Mouse (Mus musculus) heart, embryonic 12.5 days (tissue): ENCODE measurements around the gene Tsr3. TPM values are rescaled to one million over a fixed set of nuclear protein-coding genes. Genes with fewer than 3 reads are reported as not detected.

Source experiments
- ATAC-seq: fragments of 200-750 bp; cut with Nextera tagmentation; 2 replicates; pipeline ENCODE4 v1.8.0; 2017; ENCODE audit warnings: moderate TSS enrichment, moderate library complexity; ENCODE audit not compliant: insufficient number of reproducible peaks, low FRiP score
- H3K27ac ChIP-seq: fragments of 300-500 bp; sonication (generic); 2 replicates; pipeline ENCODE4 v1.5.1; 2016; ENCODE audit warnings: mild to moderate bottlenecking, moderate library complexity; ENCODE audit not compliant: poor library complexity, severe bottlenecking
- H3K27me3 ChIP-seq: fragments of 300-500 bp; sonication (generic); replicated peaks from 2 replicates; pipeline ENCODE4 v1.6.1; 2016; ENCODE audit warnings: mild to moderate bottlenecking, moderate library complexity
- H3K36me3 ChIP-seq: fragments of 300-500 bp; sonication (generic); 2 replicates; pipeline ENCODE4 v1.6.1; 2016; ENCODE audit warnings: mild to moderate bottlenecking, moderate library complexity
- H3K4me1 ChIP-seq: fragments of 300-500 bp; sonication (generic); replicated peaks from 2 replicates; pipeline ENCODE4 v1.6.1; 2016; ENCODE audit warnings: mild to moderate bottlenecking
- H3K4me2 ChIP-seq: fragments of 300-500 bp; sonication (generic); 2 replicates; pipeline ENCODE4 v1.6.1; 2016; ENCODE audit warnings: mild to moderate bottlenecking, moderate library complexity
- H3K4me3 ChIP-seq: fragments of 300-500 bp; sonication (generic); 2 replicates; pipeline ENCODE4 v1.5.1; 2016; ENCODE audit warnings: mild to moderate bottlenecking
- H3K9ac ChIP-seq: fragments of 300-500 bp; sonication (generic); 2 replicates; pipeline ENCODE4 v1.6.1; 2016; ENCODE audit warnings: mild to moderate bottlenecking, moderate library complexity
- H3K9me3 ChIP-seq: fragments of 300-500 bp; sonication (generic); replicated peaks from 2 replicates; pipeline ENCODE4 v1.6.1; 2016; ENCODE audit warnings: mild to moderate bottlenecking, moderate library complexity
- WGBS: fragments of 180-500 bp; shearing (Covaris S2); methylation state at CpG from one replicate; pipeline ENCODE4 v1.1.7; 2016; 5-methylcytosine and 5-hydroxymethylcytosine counted together
- polyA plus RNA-seq: library from polyadenylated mRNA; unstranded; fragments of >200 nt; fragmentation: Nextera tagmentation; extraction: Ambion mirVana; gene quantifications from 2 replicates; pipeline ENCODE4 v1.2.1, GENCODE M21; 2016

Gene Tsr3
- polyA plus RNA-seq, 1 experiment from 2014 or later = 34.1 TPM

DNA sequence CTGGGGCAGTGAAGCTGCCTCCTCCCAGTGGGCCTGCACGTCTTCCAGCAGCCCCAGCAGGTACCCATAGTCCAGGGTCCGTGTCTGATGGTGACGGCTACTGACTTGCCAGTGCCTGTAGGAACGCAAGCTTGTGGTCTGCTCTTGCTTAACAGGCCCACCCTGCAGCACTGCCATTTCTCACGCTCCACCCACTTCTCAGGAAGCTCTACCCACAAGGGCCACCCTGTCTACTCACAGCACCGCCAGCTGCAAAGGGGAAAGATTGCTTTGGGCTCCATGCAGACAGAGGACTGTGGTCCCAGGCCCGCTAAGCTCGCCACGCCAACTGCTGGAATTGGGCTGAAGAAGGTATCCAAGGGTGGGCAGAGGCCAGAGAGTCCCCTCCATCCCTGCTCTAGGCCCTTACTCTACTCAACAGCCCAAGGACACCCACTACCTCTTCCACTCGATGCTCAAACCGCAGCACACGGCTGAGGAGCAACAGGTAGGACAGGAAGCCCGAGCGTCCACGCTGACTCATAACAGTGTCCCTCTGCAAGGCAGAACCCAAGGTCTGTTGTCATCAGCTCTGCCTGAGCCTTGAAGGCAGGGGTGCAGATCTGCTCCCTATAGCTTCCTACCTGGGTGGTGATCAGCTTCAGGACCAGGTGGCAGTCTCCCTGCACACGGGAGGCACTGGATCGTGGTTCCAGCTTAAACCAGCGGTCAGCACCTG, 8.2 kb downstream of the Tsr3 start:
- WGBS = 74% methylated on average over 18 of the region's 18 CpGs

DNA sequence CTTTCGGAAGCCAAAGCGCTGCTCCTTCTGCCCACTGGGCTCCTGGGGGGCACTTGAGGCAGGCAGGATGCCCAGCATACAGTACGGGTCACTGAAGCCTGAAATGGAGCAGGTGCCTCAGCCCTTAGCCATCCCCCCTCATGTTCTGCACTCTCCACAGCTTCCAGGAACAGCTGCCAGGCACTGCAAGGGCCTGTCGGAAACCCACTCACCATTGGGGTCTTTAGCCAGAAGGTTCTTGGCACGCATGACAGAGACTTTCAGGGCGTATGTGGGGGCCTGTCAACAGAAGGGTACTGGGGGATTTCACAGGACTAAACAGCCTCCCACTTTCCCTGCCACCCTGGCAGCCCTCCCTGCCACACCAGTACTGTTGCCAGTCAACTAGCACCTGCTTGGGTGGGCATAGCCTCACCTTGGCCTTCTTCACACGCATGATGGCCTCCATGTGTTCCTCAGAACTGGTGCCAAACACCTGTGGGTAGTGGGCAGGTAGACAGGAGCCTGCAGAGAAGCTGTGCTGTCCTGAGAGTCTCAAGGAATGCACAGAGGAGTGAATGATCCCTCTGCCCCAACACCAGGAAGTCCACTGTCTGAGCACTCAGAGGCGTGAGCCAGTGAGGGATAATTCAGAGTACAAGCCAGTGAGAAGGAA, 10.3 kb downstream of the Tsr3 start:
- H3K27me3 ChIP-seq = peaks cover 78% of the 10 kb centered on the region
- no peaks in the 10 kb centered on the region for H3K36me3 ChIP-seq
- H3K9ac ChIP-seq = no peak overlapping the region

More for the DNA sequence above, 8.2 kb downstream of the Tsr3 start:
- H3K9ac ChIP-seq = no peak overlapping the region; the same call in 1 of the 2 replicates
- no peak overlapping the region for H3K4me3 ChIP-seq
- no peak for ATAC-seq
- no peaks in the 10 kb centered on the region for H3K9me3 ChIP-seq
- no peak overlapping the region for H3K27ac ChIP-seq
- H3K4me1 ChIP-seq = no peaks in the 10 kb centered on the region
- peaks cover 19% of the 10 kb centered on the region for H3K36me3 ChIP-seq
- peaks cover 57% of the 10 kb centered on the region for H3K27me3 ChIP-seq
- no peak overlapping the region for H3K4me2 ChIP-seq

DNA sequence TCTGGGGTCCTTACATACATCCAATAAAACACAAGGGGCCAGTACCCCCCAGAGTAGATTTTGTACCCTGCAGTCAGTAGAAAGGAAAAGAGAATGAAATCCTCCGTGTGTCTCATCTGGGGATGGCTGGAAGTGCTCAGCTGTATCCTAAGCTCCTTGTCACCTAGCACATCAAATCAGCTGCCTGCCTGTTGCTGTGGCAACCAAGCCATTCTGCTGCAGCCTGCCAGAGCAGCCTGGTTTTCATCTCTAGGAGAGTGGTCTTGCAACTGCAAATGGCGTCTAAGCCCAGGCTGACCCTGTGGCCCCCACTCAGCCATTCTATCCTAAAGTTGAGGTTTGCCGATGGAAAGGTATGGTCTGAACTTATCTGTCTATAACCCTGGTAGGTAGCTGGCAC, 12.7 kb downstream of the Tsr3 start:
- 43% methylated on average over 3 of the region's 3 CpGs for WGBS
- H3K27me3 ChIP-seq = peaks cover 89% of the 10 kb centered on the region
- ATAC-seq = no peak

More for the DNA sequence above, 10.3 kb downstream of the Tsr3 start:
- Histone ChIP-seq H3K4me1 (no peaks in the 10 kb centered on the region), H3K4me3 (no peak overlapping the region), H3K27ac (no peak overlapping the region), H3K4me2 (no peak overlapping the region), H3K9me3 (no peaks in the 10 kb centered on the region)
- 74% methylated on average over 8 of the region's 8 CpGs for WGBS
- no peak for ATAC-seq

DNA sequence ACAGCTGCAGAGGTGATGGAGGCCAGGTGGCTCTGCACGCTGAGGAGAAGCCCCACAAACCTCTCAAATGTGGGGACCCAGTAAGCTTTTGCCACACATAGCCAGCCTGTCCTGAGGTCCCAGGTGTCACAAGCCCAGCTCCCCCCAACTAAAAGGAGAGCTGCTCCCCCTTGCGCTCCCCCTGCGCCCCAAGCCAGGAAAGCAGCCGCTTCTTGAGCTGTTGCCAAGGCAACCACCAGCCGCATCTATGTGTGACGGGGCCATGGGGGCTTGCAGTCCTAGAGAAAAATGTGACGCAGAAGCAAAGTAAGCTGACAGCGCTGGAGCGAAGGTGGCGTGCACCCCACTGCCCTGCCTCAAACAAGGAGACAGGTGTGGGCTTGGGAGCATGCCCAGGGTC, 13.8 kb downstream of the Tsr3 start:
- Histone ChIP-seq H3K27me3 (peaks cover 78% of the 10 kb centered on the region), H3K4me1 (peaks cover 12% of the 10 kb centered on the region), H3K4me3 (no peak overlapping the region), H3K27ac (no peak overlapping the region), H3K36me3 (peaks cover 6% of the 10 kb centered on the region), H3K4me2 (no peak overlapping the region), H3K9ac (no peak overlapping the region), H3K9me3 (no peaks in the 10 kb centered on the region)
- WGBS = 38% methylated on average over 10 of the region's 10 CpGs
- ATAC-seq = no peak

More for the DNA sequence above, 12.7 kb downstream of the Tsr3 start:
- H3K4me2 ChIP-seq = no peak overlapping the region
- peaks cover 3% of the 10 kb centered on the region; the same call in 1 of the 2 replicates for H3K36me3 ChIP-seq
- H3K27ac ChIP-seq = no peak overlapping the region
- H3K9ac ChIP-seq = no peak overlapping the region
- H3K9me3 ChIP-seq = no peaks in the 10 kb centered on the region
- H3K4me1 ChIP-seq = peaks cover 12% of the 10 kb centered on the region
- no peak overlapping the region for H3K4me3 ChIP-seq

DNA sequence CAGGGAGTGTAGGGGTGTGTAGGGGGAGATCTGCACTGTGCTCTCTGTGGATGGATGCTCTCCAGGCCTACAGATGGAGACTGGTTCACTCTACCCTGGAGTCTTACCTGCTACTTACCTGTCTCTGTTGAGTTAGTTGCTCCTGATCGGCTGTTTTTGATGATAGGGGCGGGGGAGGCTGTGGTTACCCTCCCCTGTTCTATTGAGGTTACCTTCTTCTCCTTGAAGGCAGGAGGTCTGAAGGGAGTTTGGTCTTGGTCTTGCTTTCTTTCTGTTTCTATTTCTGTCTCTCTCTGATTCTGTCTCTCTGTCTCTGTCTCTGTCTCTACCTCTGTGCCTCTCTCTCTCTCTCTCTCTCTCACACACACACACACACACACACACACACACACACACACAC, 15.1 kb downstream of the Tsr3 start:
- no peak for ATAC-seq
- Histone ChIP-seq H3K4me2 (no peak overlapping the region), H3K9me3 (no peaks in the 10 kb centered on the region), H3K4me1 (peaks cover 12% of the 10 kb centered on the region), H3K9ac (no peak overlapping the region), H3K27me3 (peaks cover 71% of the 10 kb centered on the region), H3K36me3 (peaks cover 18% of the 10 kb centered on the region), H3K27ac (no peak overlapping the region), H3K4me3 (no peak overlapping the region)
- 55% methylated on average over 2 of the region's 2 CpGs for WGBS

DNA sequence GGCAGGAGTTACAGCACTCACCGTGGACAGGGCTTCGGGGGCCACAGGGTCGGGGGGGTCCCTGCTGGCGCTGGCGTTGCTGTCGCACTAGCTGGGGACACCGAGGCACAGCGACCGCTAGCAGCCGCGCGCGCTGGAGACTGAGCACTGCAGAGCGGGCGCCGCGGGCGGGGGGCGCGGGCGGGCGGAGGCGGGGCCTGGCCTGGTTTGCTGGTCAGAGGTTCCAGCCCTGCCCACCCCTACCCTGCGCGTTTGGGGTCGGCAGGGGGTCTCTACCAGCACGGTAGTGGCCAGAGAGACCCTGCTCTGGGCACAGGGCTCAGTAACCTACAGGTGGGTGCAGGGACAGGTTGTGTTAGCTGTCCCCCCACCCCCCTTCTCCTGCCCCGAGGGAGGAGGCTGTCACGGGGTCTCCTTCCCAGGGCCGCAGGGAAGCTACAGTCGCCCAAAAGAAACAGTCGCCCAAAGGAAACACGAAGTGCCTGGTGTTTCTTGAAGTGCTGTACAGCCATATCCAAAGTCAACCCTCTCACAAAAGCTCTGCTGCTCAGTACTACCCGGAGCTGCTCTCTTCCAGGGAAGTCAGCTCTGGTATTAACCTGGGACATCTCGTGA, 16.3 kb downstream of the Tsr3 start, which contains the start of gene Baiap3:
TSS of gene Baiap3 (minus strand) at position 225 of the 615 bp plus-strand sequence.
- Histone ChIP-seq H3K27ac (no peak within 1 kb of the TSS), H3K4me2 (peak within 1 kb of the TSS; percentile 70), H3K9ac (peak within 1 kb of the TSS; percentile 49), H3K4me3 (peak within 1 kb of the TSS; percentile 41), H3K27me3 (peaks cover 61% of the 10 kb centered on the region), H3K4me1 (peaks cover 12% of the 10 kb centered on the region), H3K9me3 (no peaks in the 10 kb centered on the region), H3K36me3 (peaks cover 23% of the 10 kb centered on the region)
- ATAC-seq = peak; percentile 52; the same call in 1 of the 2 replicates
- 3% methylated on average over 28 of the region's 35 CpGs for WGBS

DNA sequence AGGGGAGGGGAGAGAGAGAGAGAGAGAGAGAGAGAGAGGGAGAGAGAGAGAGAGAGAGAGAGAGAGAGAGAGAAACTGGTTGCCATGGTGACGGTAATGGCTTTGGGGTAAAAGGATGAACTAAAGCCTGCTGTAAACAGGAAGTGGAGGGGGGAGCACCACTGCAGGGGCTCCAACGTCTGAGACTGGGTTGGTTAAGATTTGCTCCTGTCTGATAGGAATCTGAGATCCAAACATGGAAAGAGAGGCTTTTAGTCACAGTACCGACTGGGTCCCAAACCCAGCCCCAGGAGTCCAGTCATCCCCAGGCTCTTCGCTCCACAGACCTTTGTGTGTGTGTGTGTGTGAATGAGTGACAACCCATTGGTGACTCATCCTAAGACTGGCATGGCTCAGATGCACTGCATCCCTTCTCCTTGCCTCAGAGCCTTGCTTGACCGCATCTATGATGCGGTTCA, 17.9 kb downstream of the Tsr3 start:
- Histone ChIP-seq H3K27me3 (peaks cover 45% of the 10 kb centered on the region), H3K36me3 (peaks cover 29% of the 10 kb centered on the region), H3K4me1 (peaks cover 12% of the 10 kb centered on the region), H3K9me3 (no peaks in the 10 kb centered on the region), H3K4me3 (no peak overlapping the region), H3K9ac (no peak overlapping the region), H3K4me2 (no peak overlapping the region), H3K27ac (no peak overlapping the region)
- 56% methylated on average over 6 of the region's 6 CpGs for WGBS
- no peak for ATAC-seq

DNA sequence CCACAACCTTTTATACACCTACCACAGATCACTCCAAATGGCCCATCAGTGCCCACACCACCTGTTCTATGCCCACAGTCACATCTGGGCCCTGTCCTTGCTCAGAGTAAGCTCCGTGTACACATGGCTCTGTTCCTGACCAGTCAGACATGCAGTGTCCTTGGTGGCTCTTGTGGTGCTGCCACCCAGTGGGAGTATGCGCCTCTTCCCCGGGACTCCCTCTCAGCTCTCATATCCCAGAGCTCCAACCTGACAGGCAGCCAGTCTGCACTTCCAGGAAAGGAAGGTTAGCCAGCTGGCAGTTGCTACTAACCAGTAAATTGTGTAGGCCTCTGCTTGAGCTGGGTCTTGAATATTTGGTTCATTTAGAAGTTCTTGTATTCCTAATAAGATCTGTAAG, 24.5 kb downstream of the Tsr3 start:
- H3K27ac ChIP-seq = no peak overlapping the region
- no peak overlapping the region for H3K9ac ChIP-seq
- peaks cover 82% of the 10 kb centered on the region for H3K36me3 ChIP-seq
- H3K4me3 ChIP-seq = no peak overlapping the region
- no peak overlapping the region for H3K4me2 ChIP-seq
- H3K27me3 ChIP-seq = no peaks in the 10 kb centered on the region
- 61% methylated on average over 3 of the region's 3 CpGs for WGBS
- peaks cover under 1% of the 10 kb centered on the region; the same call in 1 of the 2 replicates for H3K4me1 ChIP-seq
- H3K9me3 ChIP-seq = no peaks in the 10 kb centered on the region
- no peak for ATAC-seq

DNA sequence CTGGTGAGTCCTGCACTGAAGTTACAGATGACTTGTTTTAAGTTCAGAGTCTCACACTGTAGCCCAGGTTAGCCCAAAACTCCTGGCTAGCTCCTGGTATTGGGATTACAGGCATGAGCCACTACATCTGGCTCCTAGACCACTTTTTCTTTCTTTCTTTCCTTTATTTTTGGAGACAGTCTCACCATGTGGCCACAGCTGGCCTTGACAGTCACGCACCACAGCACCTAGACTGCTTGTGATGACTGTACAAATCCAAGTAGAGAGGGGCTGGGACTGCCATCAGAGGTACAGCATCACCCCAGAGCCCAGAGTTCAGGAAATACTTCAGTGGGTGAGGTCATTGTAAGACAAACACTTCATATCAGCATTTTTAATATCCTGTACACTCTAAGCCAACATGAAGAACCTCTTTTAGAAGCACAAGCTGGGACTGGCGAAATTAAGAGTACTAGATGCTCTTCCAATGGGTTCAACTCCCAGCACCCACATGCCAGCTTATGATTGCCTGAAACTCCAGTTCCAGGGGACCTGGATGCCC, 30.9 kb downstream of the Tsr3 start:
- Histone ChIP-seq H3K36me3 (peaks cover 45% of the 10 kb centered on the region), H3K9ac (peak overlapping the region; percentile 16; the same call in 1 of the 2 replicates), H3K4me3 (peak overlapping the region; percentile 98)

DNA sequence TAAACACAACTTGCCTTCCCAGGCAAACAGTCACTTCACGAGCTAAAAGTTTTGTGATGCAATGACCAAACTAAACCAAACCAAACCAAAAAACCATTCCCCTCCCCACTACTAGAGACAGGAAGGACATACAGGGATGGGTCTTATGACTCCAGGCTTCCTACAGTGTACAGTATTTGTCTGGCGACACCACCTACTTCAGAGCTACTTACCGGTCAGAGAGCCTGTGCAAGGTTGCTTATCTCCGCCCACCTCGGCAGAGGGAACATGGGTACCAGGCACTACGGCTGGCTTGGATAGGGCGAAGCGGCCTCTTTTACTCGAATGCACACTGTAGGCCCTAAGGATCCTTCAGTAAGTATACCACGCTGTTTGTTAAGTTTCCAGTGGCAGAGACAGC, 32.4 kb downstream of the Tsr3 start:
- H3K4me1 ChIP-seq = peaks cover 31% of the 10 kb centered on the region
- WGBS = 0% methylated on average over 10 of the region's 10 CpGs
- H3K4me2 ChIP-seq = peak overlapping the region; percentile 95
- H3K27ac ChIP-seq = peak overlapping the region; percentile 98
- no peaks in the 10 kb centered on the region for H3K9me3 ChIP-seq
- H3K36me3 ChIP-seq = peaks cover 30% of the 10 kb centered on the region
- no peaks in the 10 kb centered on the region for H3K27me3 ChIP-seq
- 0 out of 2 replicates have a peak, but pooled peaks have one; percentile 10 for ATAC-seq
- peak overlapping the region; percentile 99 for H3K9ac ChIP-seq
- H3K4me3 ChIP-seq = peak overlapping the region; percentile 98

More for the DNA sequence above, 30.9 kb downstream of the Tsr3 start:
- Histone ChIP-seq H3K27ac (no peak overlapping the region), H3K4me1 (peaks cover 31% of the 10 kb centered on the region), H3K9me3 (no peaks in the 10 kb centered on the region), H3K27me3 (no peaks in the 10 kb centered on the region), H3K4me2 (peak overlapping the region; percentile 95)
- ATAC-seq = no peak
- WGBS = 71% methylated on average over 2 of the region's 2 CpGs
